Mouse (Mus musculus) G1E (cell line): ENCODE data around the gene Acvr2b. TPM values are rescaled to one million over a fixed set of nuclear protein-coding genes. Genes with fewer than 3 reads are reported as not detected.

Source experiments
- ATAC-seq: 2 replicates; pipeline ENCODE4 v1.8.0; 2016; ENCODE audit warnings: mild to moderate bottlenecking; ENCODE audit not compliant: insufficient number of reproducible peaks, poor library complexity, low FRiP score, severe bottlenecking; ENCODE audit errors: extremely low read depth
- DNase-seq: peaks from one replicate; pipeline ENCODE4 v3.0.0; 2012; ENCODE audit warnings: low spot score
- H3K27me3 ChIP-seq: 2 replicates; pipeline ENCODE4 v1.6.1; 2012; ENCODE audit warnings: mild to moderate bottlenecking, low read length, inconsistent platforms; ENCODE audit not compliant: insufficient read depth
- H3K36me3 ChIP-seq: replicated peaks from 2 replicates; pipeline ENCODE3; 2012; ENCODE audit warnings: mild to moderate bottlenecking, inconsistent platforms
- H3K4me1 ChIP-seq: 2 replicates; pipeline ENCODE4 v1.6.1; 2012; ENCODE audit warnings: low read depth, low read length, inconsistent platforms, mixed read lengths; ENCODE audit not compliant: insufficient read depth
- H3K4me3 ChIP-seq: 2 replicates; pipeline ENCODE4 v1.5.1; 2012; ENCODE audit warnings: low read depth, mild to moderate bottlenecking, inconsistent platforms, low read length, moderate library complexity, mixed read lengths
- H3K9me3 ChIP-seq: replicated peaks from 2 replicates; pipeline ENCODE4 v1.6.1; 2012; ENCODE audit warnings: inconsistent platforms
- CTCF ChIP-seq: IDR thresholded peaks from 2 replicates; pipeline ENCODE4 v1.5.1; 2012; ENCODE audit warnings: low read depth, low read length, inconsistent platforms, mixed read lengths
- GATA1 ChIP-seq: IDR thresholded peaks from 2 replicates; pipeline ENCODE4 v1.6.1; 2012; ENCODE audit warnings: borderline replicate concordance, low read length, inconsistent platforms, mixed read lengths
- GATA2 ChIP-seq: IDR thresholded peaks from 2 replicates; pipeline ENCODE4 v1.6.1; 2012; ENCODE audit warnings: low read depth, low read length, inconsistent platforms, borderline replicate concordance
- POLR2AphosphoS5 ChIP-seq: IDR thresholded peaks from 2 replicates; pipeline ENCODE4 v1.6.1; 2012; ENCODE audit warnings: low read depth, low read length, inconsistent platforms; ENCODE audit not compliant: insufficient replicate concordance
- TAL1 ChIP-seq: conservative IDR thresholded peaks from 2 replicates; pipeline ENCODE4 v1.6.1; 2012; ENCODE audit warnings: low read depth, low read length, inconsistent platforms, mixed read lengths
- polyA plus RNA-seq: library from polyadenylated mRNA; stranded (reverse); fragments of >175 nt; gene quantifications from 2 replicates; pipeline ENCODE4 v1.2.3, GENCODE M21; 2012
- total RNA-seq, 2 experiments: library from RNA; stranded (forward) in 1 of 2; stranded (reverse) in 1 of 2; fragments of 200-1000 nt in 1 of 2; fragments of >200 nt in 1 of 2; fragmentation: Nextera tagmentation in 1 of 2; gene quantifications; 2 replicates each; pipeline ENCODE4 v1.2.3; 2014 to 2017

Gene Acvr2b
- total and polyA plus RNA-seq, 3 experiments = 3.2 to 5.0 (median 3.3) TPM

DNA sequence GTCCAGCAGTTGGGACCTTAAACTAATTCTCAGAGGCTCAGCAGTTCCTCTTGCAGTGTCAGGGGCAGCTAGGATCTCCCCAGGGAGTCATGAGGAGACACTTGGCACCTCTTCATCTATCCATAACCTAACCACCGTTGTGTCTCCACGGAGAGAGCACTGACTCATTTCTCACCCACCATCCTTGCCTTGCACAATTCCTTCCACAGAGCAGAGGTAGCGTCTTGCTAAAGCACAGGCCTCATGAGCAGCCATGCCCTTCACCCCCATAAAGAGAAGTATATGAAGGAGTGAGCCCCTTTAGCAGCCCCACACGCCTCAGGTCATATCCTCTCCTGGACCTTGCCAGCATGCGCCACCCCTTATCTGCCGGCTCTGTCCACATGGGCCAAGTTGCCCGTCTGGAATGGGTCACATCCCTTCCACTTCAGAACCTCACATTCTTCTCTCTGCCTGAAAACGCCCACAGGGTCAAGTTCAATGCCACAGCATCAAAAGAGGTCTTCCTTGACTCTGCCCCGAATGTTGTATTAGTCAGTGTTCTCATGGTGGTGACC lies 71.8 kb downstream of the Acvr2b start:
- DNase-seq (no peak), ATAC-seq (no peak)
- H3K27me3 ChIP-seq = no peaks in the 10 kb centered on the region
- peaks cover 9% of the 10 kb centered on the region for H3K4me1 ChIP-seq
- TF ChIP-seq GATA1 (no peak), TAL1 (no peak), CTCF (no peak), GATA2 (no peak), POLR2AphosphoS5 (no peak)
- H3K4me3 ChIP-seq = no peak overlapping the region
- H3K36me3 ChIP-seq = peaks cover 15% of the 10 kb centered on the region
- H3K9me3 ChIP-seq = peaks cover 5% of the 10 kb centered on the region

DNA sequence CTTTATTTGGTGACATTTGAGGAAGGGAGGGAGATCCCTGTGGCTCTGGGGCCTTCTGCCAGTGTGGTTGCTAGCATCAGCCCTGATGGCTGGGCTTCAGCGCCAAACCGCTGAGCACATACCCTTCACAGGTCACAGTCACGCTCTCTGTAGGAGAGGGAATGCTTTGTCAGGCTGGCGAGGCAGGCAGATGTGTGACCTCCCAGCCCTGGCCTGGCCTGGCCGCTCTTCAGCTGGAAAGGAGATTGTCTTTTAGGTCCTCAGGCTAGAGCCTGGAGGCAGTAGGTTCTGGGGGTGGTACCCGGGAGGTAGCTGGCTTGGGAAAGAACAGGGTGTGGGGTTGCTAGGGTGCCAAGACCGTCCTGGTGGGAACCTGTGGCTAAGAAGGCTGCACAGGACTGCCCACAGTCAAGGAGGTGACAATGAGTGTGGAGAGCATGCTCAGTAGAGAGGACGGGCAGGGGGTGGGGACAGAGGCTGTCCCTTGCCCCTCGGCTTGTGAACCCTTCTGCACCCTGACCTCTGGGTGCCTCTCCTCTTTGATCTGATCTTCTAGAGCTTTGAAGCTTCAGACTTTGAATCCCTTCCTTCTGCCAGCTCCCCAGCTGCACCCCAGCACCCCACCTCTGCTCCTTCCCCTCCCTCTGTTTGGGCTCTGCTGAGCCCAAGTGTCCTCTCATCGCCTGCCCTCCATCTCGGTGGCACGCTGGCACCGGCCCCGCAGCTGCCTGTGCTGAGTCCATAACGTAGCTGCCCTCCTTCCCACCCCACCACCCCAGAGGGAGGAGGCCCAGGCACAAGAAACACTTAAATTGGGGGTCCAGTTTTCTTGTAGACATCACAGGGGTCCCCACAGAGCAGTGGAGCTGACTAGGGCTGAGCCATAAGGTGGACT lies 73.0 kb downstream of the Acvr2b start:
- DNase-seq = no peak

DNA sequence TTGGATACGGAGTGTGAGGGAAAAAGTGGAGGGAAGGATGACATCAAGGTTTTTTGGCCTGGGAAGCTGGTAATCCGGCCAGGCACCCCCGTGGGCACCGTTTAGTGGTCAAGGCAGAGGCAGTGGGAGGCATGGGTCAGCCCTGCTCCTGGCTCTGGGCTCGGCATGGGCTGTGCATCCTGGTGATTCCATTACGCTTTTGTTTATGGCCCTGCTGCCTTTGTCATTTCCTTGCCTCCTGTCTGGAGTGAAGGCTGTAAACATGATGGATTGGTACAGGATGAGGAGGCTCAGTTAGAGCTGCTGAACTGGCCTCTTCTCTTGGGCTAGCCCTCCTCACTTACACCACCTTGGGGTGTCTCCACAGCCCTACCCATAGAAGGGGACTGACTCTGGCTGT lies 75.8 kb downstream of the Acvr2b start:
- TF ChIP-seq GATA1 (no peak), CTCF (no peak), GATA2 (no peak), POLR2AphosphoS5 (no peak), TAL1 (no peak)
- no peak for ATAC-seq
- Histone ChIP-seq H3K27me3 (no peaks in the 10 kb centered on the region), H3K4me1 (no peaks in the 10 kb centered on the region), H3K9me3 (peaks cover 14% of the 10 kb centered on the region), H3K36me3 (no peaks in the 10 kb centered on the region), H3K4me3 (no peak overlapping the region)
- no peak for DNase-seq

More for the DNA sequence above, 73.0 kb downstream of the Acvr2b start:
- Histone ChIP-seq H3K36me3 (peaks cover 3% of the 10 kb centered on the region), H3K9me3 (peaks cover 5% of the 10 kb centered on the region), H3K27me3 (no peaks in the 10 kb centered on the region), H3K4me3 (no peak overlapping the region), H3K4me1 (no peaks in the 10 kb centered on the region)
- TF ChIP-seq GATA1 (no peak), CTCF (no peak), POLR2AphosphoS5 (no peak), GATA2 (no peak), TAL1 (no peak)
- no peak for ATAC-seq

DNA sequence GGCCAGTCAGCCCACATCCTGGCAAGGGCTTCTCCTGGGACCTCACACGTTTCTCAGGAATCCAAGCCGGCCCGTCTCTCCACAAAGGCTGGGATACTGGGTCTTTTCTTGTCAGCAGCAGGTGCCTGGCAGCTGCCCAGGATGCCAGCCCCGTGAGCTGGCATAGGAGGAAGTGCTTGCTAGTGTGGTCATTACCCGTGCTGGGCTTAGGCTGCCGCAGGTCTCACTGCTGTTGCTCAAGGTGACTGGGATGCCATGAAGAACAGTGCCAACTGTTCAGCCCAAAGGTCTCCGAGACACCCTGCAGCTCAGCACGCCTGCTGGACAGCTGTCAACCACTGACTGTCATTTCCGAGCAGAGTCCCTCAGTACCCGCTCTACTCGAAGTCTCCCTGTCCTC lies 76.4 kb downstream of the Acvr2b start:
- no peak for TF ChIP-seq GATA1
- TF ChIP-seq POLR2AphosphoS5 = no peak
- TF ChIP-seq TAL1 = no peak
- no peak for TF ChIP-seq CTCF
- no peak for TF ChIP-seq GATA2
- no peaks in the 10 kb centered on the region for H3K36me3 ChIP-seq
- no peaks in the 10 kb centered on the region for H3K4me1 ChIP-seq
- H3K4me3 ChIP-seq = no peak overlapping the region
- H3K9me3 ChIP-seq = peaks cover 20% of the 10 kb centered on the region
- ATAC-seq = no peak
- no peak for DNase-seq
- no peaks in the 10 kb centered on the region for H3K27me3 ChIP-seq

DNA sequence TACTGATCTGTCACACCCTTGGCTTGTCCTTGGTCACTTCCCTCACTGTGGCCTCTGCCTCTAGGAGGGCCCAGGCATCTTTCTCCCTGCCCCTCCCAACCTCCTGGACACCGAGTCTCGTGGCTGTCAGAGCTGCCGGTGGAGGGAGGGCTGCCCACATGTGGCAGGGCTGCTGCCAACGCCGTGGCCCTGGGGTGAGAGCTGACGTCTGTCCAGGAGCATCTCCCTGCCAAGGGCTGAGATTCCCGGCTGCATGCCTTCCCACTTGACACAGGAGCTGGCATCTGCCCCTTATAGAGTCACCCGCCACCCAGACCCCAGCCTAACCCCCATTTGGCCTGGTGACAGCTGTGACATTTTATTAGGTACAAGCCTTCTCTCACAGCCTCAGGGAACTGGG lies 77.4 kb downstream of the Acvr2b start:
- Histone ChIP-seq H3K9me3 (peaks cover 29% of the 10 kb centered on the region), H3K4me3 (no peak overlapping the region), H3K27me3 (no peaks in the 10 kb centered on the region), H3K4me1 (no peaks in the 10 kb centered on the region), H3K36me3 (no peaks in the 10 kb centered on the region)
- no peak for DNase-seq
- ATAC-seq = no peak
- TF ChIP-seq TAL1 = no peak
- no peak for TF ChIP-seq CTCF
- TF ChIP-seq POLR2AphosphoS5 = no peak
- TF ChIP-seq GATA2 = no peak
- no peak for TF ChIP-seq GATA1

DNA sequence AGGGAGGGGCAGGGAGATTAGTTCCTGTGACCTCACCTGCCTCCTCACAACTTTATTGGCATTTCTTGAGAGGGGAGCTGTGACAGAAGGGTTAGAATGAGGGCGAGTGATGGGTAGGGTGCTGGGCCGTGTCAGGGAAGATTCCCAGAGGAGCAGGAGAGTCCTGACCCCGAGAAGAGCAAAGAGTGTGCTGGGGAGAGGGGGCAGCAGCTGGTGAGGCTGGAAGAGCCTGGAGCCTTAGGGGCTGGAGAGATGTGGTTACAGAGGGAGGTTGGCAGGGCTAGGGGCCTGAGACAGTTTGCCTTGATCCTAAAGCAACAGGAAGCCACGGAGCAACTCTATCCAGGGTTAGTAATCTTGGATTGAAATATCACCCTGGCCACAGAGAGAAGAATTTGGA lies 79.7 kb downstream of the Acvr2b start:
- TF ChIP-seq GATA2 = no peak
- TF ChIP-seq GATA1 = no peak
- no peak for TF ChIP-seq POLR2AphosphoS5
- no peak for TF ChIP-seq CTCF
- no peak for TF ChIP-seq TAL1
- H3K36me3 ChIP-seq = no peaks in the 10 kb centered on the region
- peaks cover 46% of the 10 kb centered on the region for H3K9me3 ChIP-seq
- H3K4me3 ChIP-seq = no peak overlapping the region
- DNase-seq (no peak), ATAC-seq (no peak)
- H3K27me3 ChIP-seq = no peaks in the 10 kb centered on the region; the same call in 1 of the 2 replicates
- H3K4me1 ChIP-seq = no peaks in the 10 kb centered on the region
